Mouse (Mus musculus) liver, adult 2 months (tissue): Measurements from ENCODE around the gene Thada. TPM values are rescaled to one million over a fixed set of nuclear protein-coding genes. Genes with fewer than 3 reads are reported as not detected.
A peak's percentile ranks its signal among the peaks of the same experiment; 100 is the strongest.

Experiments
- DNase-seq: peaks from one replicate; pipeline ENCODE4 v3.0.0-alpha.2; 2011; ENCODE audit warnings: low read depth, low spot score; ENCODE audit errors: extremely low read depth
- H3K27ac ChIP-seq: fragments of 200-500 bp; replicated peaks from 2 replicates; pipeline ENCODE4 v1.5.1; 2012; ENCODE audit warnings: low read depth, mild to moderate bottlenecking, control low read depth, inconsistent platforms, low read length; ENCODE audit not compliant: insufficient read depth
- H3K27me3 ChIP-seq: fragments of 200-500 bp; 2 replicates; pipeline ENCODE4 v1.6.1; 2012; ENCODE audit warnings: mild to moderate bottlenecking, moderate library complexity, low read length, inconsistent platforms; ENCODE audit not compliant: control insufficient read depth, insufficient read depth
- H3K36me3 ChIP-seq: fragments of 200-500 bp; 2 replicates; pipeline ENCODE4 v1.6.1; 2012; ENCODE audit warnings: low read length, inconsistent platforms; ENCODE audit not compliant: control insufficient read depth, insufficient read depth
- H3K4me1 ChIP-seq: fragments of 200-500 bp; 2 replicates; pipeline ENCODE4 v1.6.1; 2011; ENCODE audit warnings: low read length; ENCODE audit not compliant: control insufficient read depth, insufficient read depth
- H3K4me3 ChIP-seq: fragments of 200-500 bp; 2 replicates; pipeline ENCODE4 v1.5.1; 2011; ENCODE audit warnings: low read depth, mild to moderate bottlenecking, control low read depth, low read length, moderate library complexity; ENCODE audit not compliant: insufficient read depth
- H3K79me2 ChIP-seq: fragments of 200-500 bp; 2 replicates; pipeline ENCODE4 v1.6.1; 2012; ENCODE audit warnings: inconsistent platforms, mild to moderate bottlenecking, low read length, moderate library complexity; ENCODE audit not compliant: control insufficient read depth, insufficient read depth
- H3K9ac ChIP-seq: fragments of 200-500 bp; 2 replicates; pipeline ENCODE4 v1.6.1; 2012; ENCODE audit warnings: low read depth, mild to moderate bottlenecking, control low read depth, inconsistent platforms, low read length
- CTCF ChIP-seq: fragments of 200-500 bp; IDR thresholded peaks from 2 replicates; pipeline ENCODE4 v1.5.1; 2011; ENCODE audit warnings: low read depth, low read length, control low read depth
- POLR2A ChIP-seq: fragments of 200-500 bp; IDR thresholded peaks from 2 replicates; pipeline ENCODE4 v1.6.1; 2011; ENCODE audit warnings: low read length, control low read depth; ENCODE audit not compliant: insufficient read depth; ENCODE audit errors: extremely low read depth
- WGBS: fragments of 180-500 bp; shearing (Covaris S2); methylation state at CpG from one replicate; pipeline ENCODE4 v1.1.7; 2018; 5-methylcytosine and 5-hydroxymethylcytosine counted together
- polyA plus RNA-seq: library from polyadenylated mRNA; depleted of rRNA; stranded (reverse); fragments of >200 nt; gene quantifications from 2 replicates; pipeline ENCODE4 v1.2.3, GENCODE M21; 2012
- total RNA-seq: library from RNA; depleted of rRNA; stranded (reverse); fragments of >200 nt; gene quantifications from 2 replicates; pipeline ENCODE4 v1.2.3, GENCODE M21; 2014

Gene Thada
- total and polyA plus RNA-seq, 2 experiments = 2.8 to 6.1 TPM

- WGBS = 25% methylated on average over 5 of the region's 5 CpGs
These were observed 34.0 kb downstream of the Thada start for GRCm38 (mm10) chr17:84431991-84432390.

DNA sequence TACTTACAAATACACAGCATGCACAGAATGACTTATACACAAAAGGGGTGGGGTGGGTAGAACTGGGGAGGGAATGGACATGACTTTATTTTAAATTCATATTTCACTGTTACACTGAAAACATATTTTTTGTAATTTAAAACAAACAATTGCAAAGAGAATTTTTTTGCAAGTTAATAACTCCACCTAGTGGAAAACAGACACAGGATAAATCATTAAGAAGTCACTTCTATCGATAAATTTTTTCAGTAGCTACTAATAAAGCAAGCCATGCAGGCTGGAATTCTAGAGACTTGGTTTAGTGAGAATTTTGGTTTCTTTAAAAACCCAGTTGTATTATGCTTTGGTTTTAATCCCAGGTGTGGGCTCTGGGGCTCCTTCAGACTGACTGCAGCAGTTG is 41.7 kb downstream of the Thada start:
- H3K4me3 ChIP-seq = no peak overlapping the region
- TF ChIP-seq POLR2A (no peak), CTCF (no peak)
- H3K4me1 ChIP-seq = no peaks in the 10 kb centered on the region
- no peak overlapping the region for H3K27ac ChIP-seq
- H3K9ac ChIP-seq = no peak overlapping the region
- H3K79me2 ChIP-seq = no peaks in the 10 kb centered on the region
- H3K36me3 ChIP-seq = peaks cover 28% of the 10 kb centered on the region
- 80% methylated on average over 1 of the region's 1 CpGs for WGBS
- no peaks in the 10 kb centered on the region for H3K27me3 ChIP-seq
- DNase-seq = no peak

More at GRCm38 (mm10) chr17:84431991-84432390, 34.0 kb downstream of the Thada start:
- TF ChIP-seq POLR2A (no peak), CTCF (no peak)
- DNase-seq = peak; percentile 78
- no peak overlapping the region for H3K4me3 ChIP-seq
- H3K4me1 ChIP-seq = peaks cover 3% of the 10 kb centered on the region; the same call in 1 of the 2 replicates
- no peaks in the 10 kb centered on the region for H3K27me3 ChIP-seq
- no peaks in the 10 kb centered on the region for H3K79me2 ChIP-seq
- H3K9ac ChIP-seq = no peak overlapping the region
- H3K36me3 ChIP-seq = peaks cover 30% of the 10 kb centered on the region
- no peak overlapping the region for H3K27ac ChIP-seq

DNA sequence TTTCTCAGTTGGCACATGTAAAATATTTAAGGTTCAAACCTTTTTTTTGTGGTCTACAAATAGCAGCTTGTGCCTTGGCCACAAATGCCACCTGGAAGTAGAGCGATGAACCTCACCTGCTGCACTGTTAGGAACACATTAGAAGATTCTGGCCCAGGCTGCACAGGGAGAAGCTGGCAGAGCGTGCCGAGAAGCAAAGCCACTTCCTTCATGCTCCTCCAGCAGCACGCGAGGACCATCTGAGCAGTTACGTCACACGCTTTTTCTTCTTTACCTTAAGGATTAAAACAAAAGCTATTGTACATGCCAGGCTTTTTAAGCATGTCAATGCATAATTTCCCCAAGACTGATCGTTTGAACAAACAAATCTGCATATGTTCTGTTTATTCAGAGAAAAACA is 43.1 kb downstream of the Thada start:
- DNase-seq = no peak
- Histone ChIP-seq H3K36me3 (peaks cover 21% of the 10 kb centered on the region), H3K9ac (no peak overlapping the region), H3K4me3 (no peak overlapping the region), H3K79me2 (no peaks in the 10 kb centered on the region), H3K4me1 (no peaks in the 10 kb centered on the region), H3K27ac (no peak overlapping the region), H3K27me3 (no peaks in the 10 kb centered on the region)
- TF ChIP-seq POLR2A (no peak), CTCF (no peak)
- 93% methylated on average over 8 of the region's 8 CpGs for WGBS

DNA sequence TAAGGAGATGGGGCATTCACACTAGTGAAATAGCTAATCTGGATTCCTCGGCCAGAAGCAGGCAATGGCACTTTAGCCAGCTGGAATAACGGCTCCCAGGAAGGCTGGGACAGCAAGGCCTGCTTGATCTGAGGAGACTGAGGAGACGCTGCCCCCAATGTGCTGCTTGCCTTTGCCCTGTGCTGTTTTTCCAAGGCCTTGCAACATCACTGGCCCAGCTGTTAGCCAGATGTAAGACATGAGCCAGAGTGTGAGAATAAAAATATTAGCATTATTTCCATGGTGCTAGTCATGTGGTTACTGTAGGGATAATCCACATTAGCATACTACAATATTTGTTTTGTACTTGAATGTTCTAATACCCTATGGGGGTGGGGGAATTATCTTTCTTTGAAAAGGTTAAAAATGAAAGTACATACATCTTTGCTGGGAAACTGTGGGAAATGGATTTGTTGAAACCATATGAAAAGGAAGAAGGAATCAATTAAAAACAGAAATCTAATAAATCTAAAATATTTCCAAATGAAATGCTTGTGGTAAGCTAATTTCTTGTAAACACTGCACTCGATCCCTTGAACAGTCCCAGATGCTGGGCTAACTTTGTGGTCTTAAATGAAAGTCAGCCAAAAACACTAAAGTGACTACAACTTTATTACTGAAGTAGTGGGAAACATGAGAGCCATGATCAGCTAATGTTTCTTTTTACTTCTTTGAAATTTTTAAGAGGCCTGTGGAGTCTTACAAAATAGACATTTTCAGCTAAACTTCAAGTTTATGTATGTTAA is 43.8 kb downstream of the Thada start:
- 93% methylated on average over 4 of the region's 4 CpGs for WGBS
- H3K36me3 ChIP-seq = peaks cover 21% of the 10 kb centered on the region
- no peaks in the 10 kb centered on the region for H3K4me1 ChIP-seq
- no peak overlapping the region for H3K9ac ChIP-seq
- no peak for DNase-seq
- no peaks in the 10 kb centered on the region for H3K27me3 ChIP-seq
- H3K27ac ChIP-seq = no peak overlapping the region
- no peak overlapping the region for H3K4me3 ChIP-seq
- H3K79me2 ChIP-seq = no peaks in the 10 kb centered on the region
- TF ChIP-seq POLR2A (no peak), CTCF (no peak)

DNA sequence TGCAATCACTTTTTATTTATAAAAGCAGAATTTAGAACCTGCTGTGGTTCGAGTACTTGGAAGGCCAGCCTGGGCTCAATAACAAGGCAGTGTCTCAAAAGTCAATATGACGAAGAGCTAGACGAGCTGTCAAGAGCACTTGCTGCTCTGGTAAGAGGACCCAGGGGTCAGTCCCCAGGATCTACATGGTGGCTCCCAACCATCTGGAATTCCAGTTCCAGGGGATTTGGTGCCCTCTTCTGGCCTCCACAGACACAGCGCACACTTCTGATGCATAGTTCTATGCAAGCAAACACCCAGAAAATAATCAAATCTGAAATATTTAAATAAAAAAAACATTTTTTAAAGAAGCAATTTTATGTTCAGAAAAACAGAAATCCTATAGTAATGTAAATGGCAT is 45.0 kb downstream of the Thada start:
- Histone ChIP-seq H3K4me3 (no peak overlapping the region), H3K4me1 (no peaks in the 10 kb centered on the region), H3K27ac (no peak overlapping the region), H3K79me2 (no peaks in the 10 kb centered on the region), H3K36me3 (peaks cover 13% of the 10 kb centered on the region), H3K27me3 (no peaks in the 10 kb centered on the region), H3K9ac (no peak overlapping the region)
- no peak for DNase-seq
- 99% methylated on average over 4 of the region's 4 CpGs for WGBS
- TF ChIP-seq POLR2A (no peak), CTCF (peak; percentile 53)

DNA sequence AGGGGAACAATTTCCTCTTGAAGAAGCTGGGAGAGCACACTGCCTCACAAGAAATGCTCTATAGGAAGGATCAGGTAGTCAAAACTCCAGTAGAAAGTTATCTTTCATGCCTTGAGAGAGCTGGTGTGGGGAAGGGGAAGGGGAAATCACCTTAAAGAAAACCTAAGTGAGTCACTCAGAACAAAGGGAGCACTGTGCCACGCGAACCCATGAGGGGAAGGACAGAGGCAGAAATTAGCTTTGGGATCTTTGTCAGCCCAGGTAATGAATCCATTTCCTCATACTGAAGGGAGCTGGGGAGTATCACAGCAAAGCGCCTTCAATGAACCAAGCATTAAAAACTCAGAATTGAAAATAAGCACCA is 45.7 kb downstream of the Thada start:
- peaks cover 8% of the 10 kb centered on the region for H3K36me3 ChIP-seq
- no peaks in the 10 kb centered on the region for H3K4me1 ChIP-seq
- no peak for TF ChIP-seq POLR2A
- TF ChIP-seq CTCF = no peak
- no peak overlapping the region for H3K27ac ChIP-seq
- no peak overlapping the region for H3K4me3 ChIP-seq
- DNase-seq = no peak
- no peaks in the 10 kb centered on the region for H3K27me3 ChIP-seq
- no peak overlapping the region for H3K9ac ChIP-seq
- 85% methylated on average over 3 of the region's 3 CpGs for WGBS
- no peaks in the 10 kb centered on the region for H3K79me2 ChIP-seq
